Mouse (Mus musculus): ENCODE measurements around the gene Ccdc74a. TPM values are rescaled to one million over a fixed set of nuclear protein-coding genes. Genes with fewer than 3 reads are reported as not detected.

Gene Ccdc74a
- polyA plus RNA-seq, 1 experiment: 0.76 TPM

DNA sequence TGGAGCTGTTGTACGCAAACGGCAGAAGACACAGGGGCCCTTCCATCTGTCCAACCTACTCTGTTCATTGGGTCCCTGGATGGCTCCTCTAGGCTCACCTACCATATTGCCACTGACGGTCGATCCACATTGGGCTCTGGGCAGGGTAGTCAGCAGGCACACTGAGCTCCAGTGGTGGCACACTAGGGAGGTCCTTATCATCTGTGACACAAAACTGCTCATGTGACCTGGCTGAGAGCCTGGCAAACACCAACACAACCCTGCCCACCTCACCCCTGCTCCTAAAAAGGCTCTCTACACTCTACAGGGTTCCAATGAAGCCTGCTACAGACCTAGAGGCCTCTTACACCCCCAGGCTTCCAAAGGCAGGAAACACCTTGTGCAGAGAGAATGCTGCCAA is 6.3 kb downstream of the Ccdc74a start:
- WGBS: 84% methylated on average over 4 of the region's 4 CpGs
- H3K36me3 ChIP-seq (ENCODE audit: control insufficient read depth, insufficient read depth, low read length): peaks cover 46% of the 10 kb centered on the region
- TF ChIP-seq CTCF (IDR thresholded peaks at IDR 0.05; ENCODE audit: extremely low read depth, insufficient read length, insufficient replicate concordance, low read depth, low read length): no peak

DNA sequence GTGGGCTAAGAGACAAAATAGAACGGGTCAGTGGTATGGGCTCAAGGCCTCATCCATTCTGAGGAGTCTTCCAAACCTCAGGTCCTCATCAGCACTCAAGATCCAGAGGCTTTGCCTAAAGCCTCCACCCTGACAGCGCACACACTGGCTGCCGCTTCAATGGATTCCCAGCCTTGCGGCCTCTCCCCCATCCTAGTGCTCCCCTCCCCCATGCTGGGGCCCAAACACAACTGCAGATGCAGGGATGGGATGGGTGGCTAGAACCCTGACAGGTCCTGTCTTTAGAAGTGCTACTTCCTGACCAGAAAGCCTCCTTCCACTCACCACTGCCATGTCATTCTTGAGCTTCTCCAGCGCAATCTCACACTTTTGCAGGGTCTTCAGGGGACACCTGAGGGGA is 7.3 kb downstream of the Ccdc74a start:
- Histone ChIP-seq H3K27ac (ENCODE audit: insufficient read depth, low read depth, low read length) (no peak overlapping the region), H3K27me3 (ENCODE audit: control insufficient read depth, insufficient read depth, low read length) (no peaks in the 10 kb centered on the region), H3K4me3 (ENCODE audit: low read depth, low read length) (no peak overlapping the region), H3K36me3 (ENCODE audit: control insufficient read depth, insufficient read depth, low read length) (peaks cover 48% of the 10 kb centered on the region), H3K4me1 (ENCODE audit: control insufficient read depth, insufficient read depth, insufficient read length, low read length) (peaks cover 13% of the 10 kb centered on the region; the same call in 1 of the 2 replicates)
- 96% methylated on average over 5 of the region's 5 CpGs for WGBS
- TF ChIP-seq CTCF (IDR thresholded peaks at IDR 0.05; ENCODE audit: extremely low read depth, insufficient read length, insufficient replicate concordance, low read depth, low read length) (no peak), POLR2A (IDR thresholded peaks at IDR 0.05; ENCODE audit: low read depth, low read length) (no peak)

More for the DNA sequence above, 6.3 kb downstream of the Ccdc74a start:
- Histone ChIP-seq H3K27me3 (ENCODE audit: control insufficient read depth, insufficient read depth, low read length) (no peaks in the 10 kb centered on the region), H3K4me3 (ENCODE audit: low read depth, low read length) (no peak overlapping the region), H3K4me1 (ENCODE audit: control insufficient read depth, insufficient read depth, insufficient read length, low read length) (peaks cover 13% of the 10 kb centered on the region; the same call in 1 of the 2 replicates), H3K27ac (ENCODE audit: insufficient read depth, low read depth, low read length) (no peak overlapping the region)

- H3K4me1 ChIP-seq (ENCODE audit: control insufficient read depth, insufficient read depth, insufficient read length, low read length): peaks cover 13% of the 10 kb centered on the region; the same call in 1 of the 2 replicates
- no peak for TF ChIP-seq CTCF (IDR thresholded peaks at IDR 0.05; ENCODE audit: extremely low read depth, insufficient read length, insufficient replicate concordance, low read depth, low read length)
- TF ChIP-seq POLR2A (IDR thresholded peaks at IDR 0.05; ENCODE audit: low read depth, low read length): no peak
- H3K36me3 ChIP-seq (ENCODE audit: control insufficient read depth, insufficient read depth, low read length): peaks cover 50% of the 10 kb centered on the region
- no peak overlapping the region for H3K27ac ChIP-seq (ENCODE audit: insufficient read depth, low read depth, low read length)
- H3K27me3 ChIP-seq (ENCODE audit: control insufficient read depth, insufficient read depth, low read length): no peaks in the 10 kb centered on the region
- H3K4me3 ChIP-seq (ENCODE audit: low read depth, low read length): no peak overlapping the region
- 87% methylated on average over 4 of the region's 4 CpGs for WGBS
Observed at GRCm38 (mm10) chr16:17654188-17654795, 8.0 kb downstream of the Ccdc74a start.

DNA sequence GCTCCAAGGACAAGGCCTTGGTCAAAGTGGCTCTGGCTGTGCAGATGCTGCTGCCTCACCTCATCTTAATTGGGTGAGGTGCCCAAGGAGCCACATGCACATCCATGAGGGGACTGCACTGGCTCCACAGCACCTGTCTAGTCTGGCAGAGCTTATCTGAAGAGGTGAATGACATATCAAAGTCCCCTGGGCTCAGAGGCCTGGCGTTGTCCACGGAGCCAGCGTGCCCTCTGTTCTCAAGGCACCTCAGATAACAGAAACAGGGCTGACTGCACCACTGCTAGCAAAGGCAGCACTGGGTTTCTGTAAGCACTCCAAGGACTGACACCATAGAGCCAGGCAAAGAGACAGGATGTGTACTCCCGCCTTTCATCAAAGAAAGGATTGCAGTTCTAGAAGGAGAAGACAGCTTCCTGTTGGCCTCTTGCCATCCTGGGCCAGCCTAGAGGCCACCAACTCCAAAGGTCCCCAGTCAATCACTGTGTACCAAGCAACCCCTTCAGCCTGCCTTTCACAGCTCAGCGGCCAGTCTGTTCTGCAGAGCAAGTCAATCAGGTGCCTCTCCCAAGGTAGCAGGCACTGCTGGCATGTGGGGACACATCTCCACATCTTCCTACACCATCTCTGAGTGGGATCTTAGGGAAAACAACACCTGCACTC is 10.1 kb downstream of the Ccdc74a start:
- peaks cover 13% of the 10 kb centered on the region; the same call in 1 of the 2 replicates for H3K4me1 ChIP-seq (ENCODE audit: control insufficient read depth, insufficient read depth, insufficient read length, low read length)
- H3K27ac ChIP-seq (ENCODE audit: insufficient read depth, low read depth, low read length): peak overlapping the region; percentile 46
- H3K27me3 ChIP-seq (ENCODE audit: control insufficient read depth, insufficient read depth, low read length): no peaks in the 10 kb centered on the region
- WGBS: 29% methylated on average over 5 of the region's 5 CpGs
- no peak overlapping the region for H3K4me3 ChIP-seq (ENCODE audit: low read depth, low read length)
- TF ChIP-seq CTCF (IDR thresholded peaks at IDR 0.05; ENCODE audit: extremely low read depth, insufficient read length, insufficient replicate concordance, low read depth, low read length): no peak
- no peak for TF ChIP-seq POLR2A (IDR thresholded peaks at IDR 0.05; ENCODE audit: low read depth, low read length)
- H3K36me3 ChIP-seq (ENCODE audit: control insufficient read depth, insufficient read depth, low read length): peaks cover 55% of the 10 kb centered on the region

- TF ChIP-seq CTCF (IDR thresholded peaks at IDR 0.05; ENCODE audit: extremely low read depth, insufficient read length, insufficient replicate concordance, low read depth, low read length) (no peak), POLR2A (IDR thresholded peaks at IDR 0.05; ENCODE audit: low read depth, low read length) (no peak)
- peaks cover 63% of the 10 kb centered on the region for H3K36me3 ChIP-seq (ENCODE audit: control insufficient read depth, insufficient read depth, low read length)
- H3K4me1 ChIP-seq (ENCODE audit: control insufficient read depth, insufficient read depth, insufficient read length, low read length): no peaks in the 10 kb centered on the region
Observed at GRCm38 (mm10) chr16:17665568-17665967, 19.3 kb downstream of the Ccdc74a start.

GRCm38 (mm10) chr16:17669886-17670285 is 23.6 kb downstream of the Ccdc74a start:
- no peaks in the 10 kb centered on the region for H3K27me3 ChIP-seq (ENCODE audit: control insufficient read depth, insufficient read depth, low read length)
- H3K36me3 ChIP-seq (ENCODE audit: control insufficient read depth, insufficient read depth, low read length): peaks cover 67% of the 10 kb centered on the region
- no peak overlapping the region for H3K27ac ChIP-seq (ENCODE audit: insufficient read depth, low read depth, low read length)
- no peaks in the 10 kb centered on the region for H3K4me1 ChIP-seq (ENCODE audit: control insufficient read depth, insufficient read depth, insufficient read length, low read length)
- no peak overlapping the region for H3K4me3 ChIP-seq (ENCODE audit: low read depth, low read length)
- TF ChIP-seq POLR2A (IDR thresholded peaks at IDR 0.05; ENCODE audit: low read depth, low read length) (no peak), CTCF (IDR thresholded peaks at IDR 0.05; ENCODE audit: extremely low read depth, insufficient read length, insufficient replicate concordance, low read depth, low read length) (no peak)

More at GRCm38 (mm10) chr16:17665568-17665967, 19.3 kb downstream of the Ccdc74a start:
- Histone ChIP-seq H3K27me3 (ENCODE audit: control insufficient read depth, insufficient read depth, low read length) (no peaks in the 10 kb centered on the region), H3K27ac (ENCODE audit: insufficient read depth, low read depth, low read length) (no peak overlapping the region), H3K4me3 (ENCODE audit: low read depth, low read length) (no peak overlapping the region)

- Histone ChIP-seq H3K36me3 (ENCODE audit: control insufficient read depth, insufficient read depth, low read length) (peaks cover 28% of the 10 kb centered on the region), H3K4me1 (ENCODE audit: control insufficient read depth, insufficient read depth, insufficient read length, low read length) (no peaks in the 10 kb centered on the region), H3K27ac (ENCODE audit: insufficient read depth, low read depth, low read length) (no peak overlapping the region), H3K4me3 (ENCODE audit: low read depth, low read length) (no peak overlapping the region), H3K27me3 (ENCODE audit: control insufficient read depth, insufficient read depth, low read length) (no peaks in the 10 kb centered on the region)
- TF ChIP-seq CTCF (IDR thresholded peaks at IDR 0.05; ENCODE audit: extremely low read depth, insufficient read length, insufficient replicate concordance, low read depth, low read length) (no peak), POLR2A (IDR thresholded peaks at IDR 0.05; ENCODE audit: low read depth, low read length) (no peak)
- 87% methylated on average over 3 of the region's 3 CpGs for WGBS
Observed at GRCm38 (mm10) chr16:17694860-17695259, 48.6 kb downstream of the Ccdc74a start.

Other genes starting within 250 kb of the Ccdc74a start
- 3.8 and 7.5 TPM in 2 replicates for gene Snap29, start 240.5 kb upstream of the Ccdc74a start, polyA plus RNA-seq (2012; rRNA removed)
- 19.2 and 56.9 TPM in 2 replicates for gene Pi4ka, start 240.2 kb upstream of the Ccdc74a start, polyA plus RNA-seq (2012; rRNA removed)
- 33.5 and 47.3 TPM in 2 replicates for gene Crkl, start 194.5 kb upstream of the Ccdc74a start, polyA plus RNA-seq (2012; rRNA removed)
- gene Aifm3, start 156.9 kb upstream of the Ccdc74a start, polyA plus RNA-seq (2012; rRNA removed): 0.60 and 0.67 TPM in 2 replicates
- gene Lztr1, start 137.8 kb upstream of the Ccdc74a start, polyA plus RNA-seq (2012; rRNA removed): 130 and 197 TPM in 2 replicates
- 43.1 and 88.8 TPM in 2 replicates for gene Thap7, start 115.3 kb upstream of the Ccdc74a start, polyA plus RNA-seq (2012; rRNA removed)
- gene Lrrc74b, start 85.2 kb upstream of the Ccdc74a start, polyA plus RNA-seq (2012; rRNA removed): 0.23 TPM in 1 of 2 replicates, not detected in the other
- 0.84 and 1.4 TPM in 2 replicates for gene P2rx6, start 84.6 kb upstream of the Ccdc74a start, polyA plus RNA-seq (2012; rRNA removed)
- 13.5 and 13.7 TPM in 2 replicates for gene Slc7a4, start 63.3 kb upstream of the Ccdc74a start, polyA plus RNA-seq (2012; rRNA removed)
- 13.6 and 24.3 TPM in 2 replicates for gene Smpd4, start 27.1 kb upstream of the Ccdc74a start, polyA plus RNA-seq (2012; rRNA removed)
- 101 and 194 TPM in 2 replicates for gene Med15, start 86.4 kb downstream of the Ccdc74a start, polyA plus RNA-seq (2012; rRNA removed)
- gene Klhl22, start 113.1 kb downstream of the Ccdc74a start, polyA plus RNA-seq (2012; rRNA removed): 34.8 and 60.9 TPM in 2 replicates
- gene Scarf2, start 150.8 kb downstream of the Ccdc74a start, polyA plus RNA-seq (2012; rRNA removed): 27.7 and 33.2 TPM in 2 replicates
- not detected in 2 replicates for gene B830017H08Rik, start 186.7 kb downstream of the Ccdc74a start, polyA plus RNA-seq (2012; rRNA removed)
- 4.1 and 13.0 TPM in 2 replicates for gene Car15, start 191.9 kb downstream of the Ccdc74a start, polyA plus RNA-seq (2012; rRNA removed)
- gene Gm20518, start 245.2 kb downstream of the Ccdc74a start, polyA plus RNA-seq (2012; rRNA removed): 0.85 and 1.9 TPM in 2 replicates
- 0.08 TPM in 1 of 2 replicates, not detected in the other for gene Tssk1, start 247.8 kb downstream of the Ccdc74a start, polyA plus RNA-seq (2012; rRNA removed)

Measured in small intestine, adult 2 months (tissue).